Mouse (Mus musculus) embryo, embryonic 10 days (tissue): ENCODE data around the gene Polr3gl.
A peak's percentile ranks its signal among the peaks of the same experiment; 100 is the strongest.

Source experiments
- DNase-seq: peaks from one replicate; pipeline ENCODE4 v3.0.0-alpha.2; 2015; ENCODE audit warnings: low spot score

Gene Polr3gl

GRCm38 (mm10) chr3:96557694-96558093 lies 36.3 kb downstream of the Polr3gl start, which contains the start of gene Txnip:
TSS of gene Txnip (plus strand) at chr3:96557957.
- peak; percentile 100 for DNase-seq

GRCm38 (mm10) chr3:96556651-96557635 lies 37.0 kb downstream of the Polr3gl start:
- DNase-seq: peak; percentile 56

- no peak for DNase-seq
Measured at GRCm38 (mm10) chr3:96555999-96556614, 37.9 kb downstream of the Polr3gl start.

- DNase-seq: no peak
Measured at GRCm38 (mm10) chr3:96555041-96555596, 38.9 kb downstream of the Polr3gl start.

- no peak for DNase-seq
Measured at GRCm38 (mm10) chr3:96554251-96554650, 39.7 kb downstream of the Polr3gl start.

GRCm38 (mm10) chr3:96553601-96554000 lies 40.4 kb downstream of the Polr3gl start:
- DNase-seq: no peak

GRCm38 (mm10) chr3:96551890-96552289 lies 42.1 kb downstream of the Polr3gl start:
- no peak for DNase-seq

- DNase-seq: peak; percentile 78
Measured at GRCm38 (mm10) chr3:96551203-96551602, 42.8 kb downstream of the Polr3gl start.

- no peak for DNase-seq
Measured at GRCm38 (mm10) chr3:96549346-96549745, 44.6 kb downstream of the Polr3gl start.

- DNase-seq: no peak
Measured at GRCm38 (mm10) chr3:96548824-96549223, 45.2 kb downstream of the Polr3gl start.

GRCm38 (mm10) chr3:96547389-96547960 lies 46.5 kb downstream of the Polr3gl start:
- peak; percentile 79 for DNase-seq

GRCm38 (mm10) chr3:96546880-96547279 lies 47.1 kb downstream of the Polr3gl start:
- no peak for DNase-seq

GRCm38 (mm10) chr3:96545565-96545964 lies 48.4 kb downstream of the Polr3gl start:
- no peak for DNase-seq

GRCm38 (mm10) chr3:96543345-96543744 lies 50.6 kb downstream of the Polr3gl start:
- DNase-seq: no peak

- no peak for DNase-seq
Measured at GRCm38 (mm10) chr3:96542554-96542953, 51.4 kb downstream of the Polr3gl start.

GRCm38 (mm10) chr3:96541328-96542078 lies 52.5 kb downstream of the Polr3gl start:
- DNase-seq: peak; percentile 71

- no peak for DNase-seq
Measured at GRCm38 (mm10) chr3:96540740-96541139, 53.2 kb downstream of the Polr3gl start.

GRCm38 (mm10) chr3:96539316-96539715 lies 54.7 kb downstream of the Polr3gl start:
- no peak for DNase-seq

GRCm38 (mm10) chr3:96534300-96534699 lies 59.7 kb downstream of the Polr3gl start:
- no peak for DNase-seq

- DNase-seq: no peak
Measured at GRCm38 (mm10) chr3:96532050-96532449, 61.9 kb downstream of the Polr3gl start.

GRCm38 (mm10) chr3:96528506-96528905 lies 65.5 kb downstream of the Polr3gl start:
- peak; percentile 7 for DNase-seq
